Mouse (Mus musculus): ENCODE results near the gene Hcn3. TPM values are rescaled to one million over a fixed set of nuclear protein-coding genes. Genes with fewer than 3 reads are reported as not detected.

Hcn3 gene
- total RNA-seq, 1 experiment, result 4.0 TPM

DNA sequence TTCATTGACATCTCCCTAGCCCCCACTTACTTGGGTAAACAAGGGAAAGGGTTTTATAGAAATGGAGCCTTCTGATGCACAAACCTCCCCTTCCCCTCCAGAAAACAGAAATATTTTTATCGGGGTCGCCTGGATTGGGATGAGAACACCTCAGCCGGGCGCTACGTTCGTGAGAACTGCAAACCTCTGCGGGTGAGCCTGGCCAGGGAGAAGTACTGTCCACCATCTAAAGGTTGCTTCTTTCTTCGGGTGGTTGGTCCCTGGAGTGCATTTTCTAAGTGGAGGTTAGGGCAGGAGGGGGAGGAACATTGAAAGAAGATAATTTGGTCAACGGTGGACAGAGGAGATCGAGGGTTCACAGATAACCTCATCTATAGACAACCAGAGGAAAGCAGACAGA is 15.5 kb upstream of the Hcn3 start:
- no peak for TF ChIP-seq CHD2 (IDR thresholded peaks at IDR 0.05; ENCODE audit: low read depth, low read length)
- TF ChIP-seq ZNF384 (IDR thresholded peaks at IDR 0.05; ENCODE audit: low read depth, low read length), result no peak
- TF ChIP-seq HCFC1 (IDR thresholded peaks at IDR 0.05; ENCODE audit: borderline replicate concordance, insufficient read depth, low read length), result no peak
- no peak for TF ChIP-seq ZC3H11A (IDR thresholded peaks at IDR 0.05; ENCODE audit: borderline replicate concordance, low read depth, low read length)
- TF ChIP-seq MAFK (IDR thresholded peaks at IDR 0.05; ENCODE audit: insufficient read depth, low read depth, low read length), result no peak
- Histone ChIP-seq H3K36me3 (ENCODE audit: control insufficient read depth, insufficient read depth, low read length, poor library complexity, severe bottlenecking) (peaks cover 56% of the 10 kb centered on the region), H3K27ac (ENCODE audit: insufficient read depth, low read depth, low read length, poor library complexity, severe bottlenecking) (no peak overlapping the region), H3K9me3 (ENCODE audit: control insufficient read depth, insufficient read depth, low read depth, low read length) (no peaks in the 10 kb centered on the region), H3K4me3 (ENCODE audit: insufficient read depth in 1 of 2, low read depth in 1 of 2, low read length in 2 of 2, poor library complexity in 1 of 2, severe bottlenecking in 1 of 2) (no peak overlapping the region), H3K9ac (ENCODE audit: insufficient read depth, low read depth, low read length, poor library complexity, severe bottlenecking) (no peak overlapping the region), H3K4me1 (ENCODE audit: control insufficient read depth in 2 of 2, insufficient read depth in 2 of 2, low read length in 2 of 2, poor library complexity in 1 of 2) (peaks cover 4% of the 10 kb centered on the region in 2 experiments; a peak in 2 of 4 replicates)
- DNase-seq (ENCODE audit: low read depth, low spot score), result no peak
- in situ Hi-C loops (cut with MboI; ENCODE audit: low sequenced_read_pairs in 2 of 2, unreplicated experiment in 2 of 2), result no loop called here

DNA sequence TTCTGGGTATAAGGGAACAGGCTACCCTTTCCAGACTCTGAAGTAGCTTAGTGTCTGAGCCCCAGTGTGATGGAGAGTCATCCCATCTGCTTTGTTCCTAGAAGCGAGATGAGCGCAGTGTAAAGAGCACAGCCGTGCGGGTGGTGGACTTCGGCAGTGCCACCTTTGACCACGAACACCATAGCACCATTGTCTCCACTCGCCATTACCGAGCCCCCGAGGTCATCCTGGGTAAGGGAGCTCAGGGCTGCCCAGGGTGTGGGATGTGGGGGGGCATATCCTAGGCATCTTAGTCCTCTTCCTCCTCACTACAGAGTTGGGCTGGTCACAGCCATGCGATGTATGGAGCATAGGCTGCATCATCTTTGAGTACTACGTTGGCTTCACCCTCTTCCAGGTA is 14.8 kb upstream of the Hcn3 start:
- Histone ChIP-seq H3K9ac (ENCODE audit: insufficient read depth, low read depth, low read length, poor library complexity, severe bottlenecking) (no peak overlapping the region), H3K9me3 (ENCODE audit: control insufficient read depth, insufficient read depth, low read depth, low read length) (no peaks in the 10 kb centered on the region), H3K27ac (ENCODE audit: insufficient read depth, low read depth, low read length, poor library complexity, severe bottlenecking) (no peak overlapping the region), H3K4me3 (ENCODE audit: insufficient read depth in 1 of 2, low read depth in 1 of 2, low read length in 2 of 2, poor library complexity in 1 of 2, severe bottlenecking in 1 of 2) (no peak overlapping the region), H3K4me1 (ENCODE audit: control insufficient read depth in 2 of 2, insufficient read depth in 2 of 2, low read length in 2 of 2, poor library complexity in 1 of 2) (peaks cover 4% of the 10 kb centered on the region in 2 experiments; a peak in 2 of 4 replicates), H3K36me3 (ENCODE audit: control insufficient read depth, insufficient read depth, low read length, poor library complexity, severe bottlenecking) (peaks cover 58% of the 10 kb centered on the region)
- in situ Hi-C loops (cut with MboI; ENCODE audit: low sequenced_read_pairs in 2 of 2, unreplicated experiment in 2 of 2), result no loop called here
- DNase-seq (ENCODE audit: low read depth, low spot score), result no peak
- TF ChIP-seq ZC3H11A (IDR thresholded peaks at IDR 0.05; ENCODE audit: borderline replicate concordance, low read depth, low read length) (no peak), CHD2 (IDR thresholded peaks at IDR 0.05; ENCODE audit: low read depth, low read length) (no peak), ZNF384 (IDR thresholded peaks at IDR 0.05; ENCODE audit: low read depth, low read length) (no peak), MAFK (IDR thresholded peaks at IDR 0.05; ENCODE audit: insufficient read depth, low read depth, low read length) (no peak), HCFC1 (IDR thresholded peaks at IDR 0.05; ENCODE audit: borderline replicate concordance, insufficient read depth, low read length) (no peak)

DNA sequence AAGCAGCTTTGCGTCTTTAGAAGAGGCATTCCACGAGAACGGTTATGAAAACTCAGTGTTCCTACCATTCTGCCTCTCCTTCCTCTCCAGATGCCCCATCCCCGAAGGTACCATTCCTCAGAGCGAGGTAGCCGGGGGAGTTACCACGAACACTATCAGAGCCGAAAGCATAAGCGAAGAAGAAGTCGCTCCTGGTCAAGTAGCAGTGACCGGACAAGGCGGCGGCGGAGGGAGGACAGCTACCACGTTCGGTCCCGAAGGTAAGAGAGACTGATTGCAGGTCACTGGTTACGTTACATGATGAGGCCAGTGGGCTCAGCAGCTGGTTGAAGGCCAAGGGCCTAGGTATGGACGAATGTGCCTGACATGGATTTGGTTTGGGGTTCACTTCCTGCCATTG is 6.9 kb upstream of the Hcn3 start:
- Histone ChIP-seq H3K9ac (ENCODE audit: insufficient read depth, low read depth, low read length, poor library complexity, severe bottlenecking) (no peak overlapping the region), H3K4me3 (ENCODE audit: insufficient read depth in 1 of 2, low read depth in 1 of 2, low read length in 2 of 2, poor library complexity in 1 of 2, severe bottlenecking in 1 of 2) (no peak overlapping the region), H3K36me3 (ENCODE audit: control insufficient read depth, insufficient read depth, low read length, poor library complexity, severe bottlenecking) (peaks cover 40% of the 10 kb centered on the region), H3K9me3 (ENCODE audit: control insufficient read depth, insufficient read depth, low read depth, low read length) (no peaks in the 10 kb centered on the region), H3K27ac (ENCODE audit: insufficient read depth, low read depth, low read length, poor library complexity, severe bottlenecking) (no peak overlapping the region), H3K4me1 (ENCODE audit: control insufficient read depth in 2 of 2, insufficient read depth in 2 of 2, low read length in 2 of 2, poor library complexity in 1 of 2) (peaks cover 5% of the 10 kb centered on the region in 2 experiments; a peak in 2 of 4 replicates)
- no peak for DNase-seq (ENCODE audit: low read depth, low spot score)
- TF ChIP-seq ZC3H11A (IDR thresholded peaks at IDR 0.05; ENCODE audit: borderline replicate concordance, low read depth, low read length) (no peak), CHD2 (IDR thresholded peaks at IDR 0.05; ENCODE audit: low read depth, low read length) (no peak), ZNF384 (IDR thresholded peaks at IDR 0.05; ENCODE audit: low read depth, low read length) (no peak), MAFK (IDR thresholded peaks at IDR 0.05; ENCODE audit: insufficient read depth, low read depth, low read length) (no peak), HCFC1 (IDR thresholded peaks at IDR 0.05; ENCODE audit: borderline replicate concordance, insufficient read depth, low read length) (no peak)
- in situ Hi-C loops (cut with MboI; ENCODE audit: low sequenced_read_pairs in 2 of 2, unreplicated experiment in 2 of 2), result no loop called here

DNA sequence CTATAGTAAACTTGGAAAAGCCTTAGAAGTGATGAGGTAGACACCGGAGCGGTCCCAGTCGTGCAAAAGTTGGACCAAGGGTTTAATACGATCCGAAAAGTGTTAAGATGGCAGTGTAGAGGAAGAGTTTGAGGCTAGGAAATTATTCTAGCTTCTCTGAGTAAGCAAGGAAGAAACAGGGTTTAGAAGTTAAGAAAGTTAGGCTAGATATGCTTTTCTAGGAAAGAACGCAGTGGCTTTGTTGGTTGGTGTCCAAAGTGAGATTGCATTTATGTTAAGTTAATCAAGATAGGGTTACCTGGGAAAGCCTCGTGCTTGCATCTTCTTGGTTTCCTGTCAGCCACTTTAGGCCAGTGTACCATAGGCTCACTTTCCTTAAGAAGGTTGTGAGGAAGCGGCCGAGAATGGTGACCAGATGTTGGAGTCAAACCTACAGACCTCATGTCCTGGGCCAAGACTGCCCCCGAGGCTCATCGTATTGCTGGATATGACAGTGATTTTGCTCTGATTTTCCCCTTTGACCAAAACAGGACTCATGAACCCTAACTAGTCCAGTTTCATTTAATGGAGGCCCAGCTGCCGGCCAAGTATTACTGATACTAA is 5.4 kb upstream of the Hcn3 start:
- DNase-seq (ENCODE audit: low read depth, low spot score), result no peak
- peaks cover 31% of the 10 kb centered on the region for H3K36me3 ChIP-seq (ENCODE audit: control insufficient read depth, insufficient read depth, low read length, poor library complexity, severe bottlenecking)
- TF ChIP-seq ZNF384 (IDR thresholded peaks at IDR 0.05; ENCODE audit: low read depth, low read length), result no peak
- peak overlapping the region; percentile 97 for H3K9ac ChIP-seq (ENCODE audit: insufficient read depth, low read depth, low read length, poor library complexity, severe bottlenecking)
- in situ Hi-C loops (cut with MboI; ENCODE audit: low sequenced_read_pairs in 2 of 2, unreplicated experiment in 2 of 2), result no loop called here
- H3K9me3 ChIP-seq (ENCODE audit: control insufficient read depth, insufficient read depth, low read depth, low read length), result no peaks in the 10 kb centered on the region
- peak overlapping the region; percentile 88 for H3K27ac ChIP-seq (ENCODE audit: insufficient read depth, low read depth, low read length, poor library complexity, severe bottlenecking)
- peak overlapping the region; percentile 99 for H3K4me3 ChIP-seq (ENCODE audit: insufficient read depth in 1 of 2, low read depth in 1 of 2, low read length in 2 of 2, poor library complexity in 1 of 2, severe bottlenecking in 1 of 2)
- H3K4me1 ChIP-seq (ENCODE audit: control insufficient read depth in 2 of 2, insufficient read depth in 2 of 2, low read length in 2 of 2, poor library complexity in 1 of 2), result peaks cover 5% of the 10 kb centered on the region in 2 experiments; a peak in 2 of 4 replicates
